Mouse (Mus musculus) erythroblast, embryonic 14.5 days (primary cell): ENCODE results near the gene Crybb3. TPM values are rescaled to one million over a fixed set of nuclear protein-coding genes. Genes with fewer than 3 reads are reported as not detected.

Experiments
- H3K27me3 ChIP-seq: 2 replicates; pipeline ENCODE4 v1.6.1; 2012; ENCODE audit warnings: inconsistent platforms; ENCODE audit not compliant: control insufficient read depth
- H3K36me3 ChIP-seq: 2 replicates; pipeline ENCODE4 v1.6.1; 2012; ENCODE audit warnings: mild to moderate bottlenecking, inconsistent platforms; ENCODE audit not compliant: control insufficient read depth
- H3K4me1 ChIP-seq: 2 replicates; pipeline ENCODE4 v1.6.1; 2012; ENCODE audit warnings: inconsistent platforms; ENCODE audit not compliant: control insufficient read depth
- H3K4me3 ChIP-seq: replicated peaks from 2 replicates; pipeline ENCODE3; 2012; ENCODE audit warnings: moderate library complexity, mild to moderate bottlenecking, inconsistent platforms
- H3K9me3 ChIP-seq: 2 replicates; pipeline ENCODE4 v1.6.1; 2012; ENCODE audit warnings: low read length, inconsistent platforms, mixed read lengths; ENCODE audit not compliant: control insufficient read depth
- GATA1 ChIP-seq: IDR thresholded peaks from 2 replicates; pipeline ENCODE4 v1.6.1; 2012; ENCODE audit warnings: low read length, inconsistent platforms, mixed read lengths
- TAL1 ChIP-seq: IDR thresholded peaks from 3 replicates; pipeline ENCODE4 v1.6.1; 2012; ENCODE audit warnings: low read length, inconsistent platforms, mixed read lengths
- polyA plus RNA-seq: library from polyadenylated mRNA; stranded (reverse); fragments of >175 nt; gene quantifications from 2 replicates; pipeline ENCODE4 v1.2.3, GENCODE M21; 2012

Crybb3 gene
- polyA plus RNA-seq, 1 experiment = not detected

DNA sequence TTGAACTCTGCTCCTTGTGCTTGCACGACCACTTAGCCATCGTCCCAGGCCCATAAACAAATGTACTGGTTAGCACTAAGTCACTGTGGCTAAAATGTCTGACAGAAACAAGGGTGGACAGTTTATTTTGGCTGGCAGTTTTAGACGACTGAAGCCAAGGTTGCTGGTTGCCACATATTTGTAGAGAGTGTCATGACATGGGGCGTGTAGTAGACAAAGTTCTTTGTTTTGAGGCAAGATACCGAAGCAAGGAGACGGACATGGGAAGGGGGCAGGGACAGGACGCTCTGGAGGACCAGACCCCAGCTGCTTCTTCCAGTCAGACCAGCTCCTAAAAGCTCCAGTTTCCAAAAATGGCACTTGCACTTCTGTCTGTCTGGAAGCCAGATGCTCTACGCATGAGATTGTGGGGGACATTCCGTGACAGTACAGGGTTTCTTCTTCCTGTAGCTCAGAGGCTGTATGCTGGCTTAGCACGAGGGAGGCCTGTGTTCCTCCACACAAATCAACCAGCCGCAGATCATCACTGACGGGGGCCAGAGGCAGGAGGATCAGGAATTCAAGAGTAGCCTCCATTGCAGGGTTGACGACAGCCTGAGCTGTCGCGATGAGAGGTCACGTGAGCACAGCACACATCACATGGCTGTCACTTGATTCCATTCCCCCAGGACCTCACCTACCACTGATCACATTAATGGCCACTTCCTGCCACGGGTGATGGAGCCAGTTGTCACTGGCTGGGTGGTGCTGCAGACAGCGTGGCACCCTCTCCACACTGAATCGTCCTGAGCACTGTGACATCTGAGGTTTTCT, 1.2 kb upstream of the Crybb3 start:
- H3K27me3 ChIP-seq = no peaks in the 10 kb centered on the region
- H3K4me1 ChIP-seq = peaks cover 2% of the 10 kb centered on the region
- H3K36me3 ChIP-seq = no peaks in the 10 kb centered on the region
- TF ChIP-seq TAL1 (no peak), GATA1 (no peak)
- peaks cover 5% of the 10 kb centered on the region for H3K9me3 ChIP-seq
- H3K4me3 ChIP-seq = no peak overlapping the region

DNA sequence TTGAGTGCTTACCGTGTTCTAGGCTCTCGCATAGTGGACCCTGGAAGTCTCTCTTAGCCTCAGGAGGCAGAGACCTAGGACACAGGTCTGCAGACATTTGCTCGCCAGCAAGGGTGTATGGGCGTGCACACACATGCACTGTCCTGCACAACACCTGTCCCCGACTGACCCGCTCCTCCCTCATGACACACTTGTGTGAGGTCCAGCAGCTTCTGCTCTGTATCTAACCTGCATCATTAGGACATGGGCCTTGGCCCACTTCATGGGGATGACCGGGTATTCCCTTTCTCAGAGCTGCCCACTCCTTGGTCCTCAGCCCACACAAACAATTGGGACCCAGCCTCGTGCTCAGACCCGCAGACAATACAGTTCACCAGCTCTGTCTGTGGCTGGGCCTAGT, 364 bp downstream of the Crybb3 start:
- H3K4me3 ChIP-seq = no peak overlapping the region

DNA sequence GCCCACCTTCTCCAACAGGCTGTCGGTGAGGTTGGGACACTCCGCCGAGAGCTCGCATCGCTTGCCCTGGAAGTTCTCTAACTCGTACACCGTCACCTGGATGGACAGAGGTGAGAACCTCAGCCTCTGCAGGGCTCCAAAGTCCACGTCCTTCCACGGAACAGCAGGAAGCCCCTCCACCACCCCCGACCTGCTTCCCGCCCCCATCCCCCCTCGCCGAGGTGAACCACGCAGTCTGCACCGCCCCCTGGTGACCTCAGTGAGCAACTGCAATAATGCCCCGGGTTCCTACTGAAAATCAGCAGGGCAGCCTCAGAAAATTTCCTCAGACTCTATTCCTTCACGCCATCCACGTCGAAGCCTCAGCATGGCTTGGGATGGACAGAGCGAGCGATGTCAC, 1.6 kb downstream of the Crybb3 start:
- Histone ChIP-seq H3K36me3 (no peaks in the 10 kb centered on the region), H3K4me1 (peaks cover 2% of the 10 kb centered on the region), H3K9me3 (peaks cover 5% of the 10 kb centered on the region), H3K27me3 (no peaks in the 10 kb centered on the region; the same call in 1 of the 2 replicates), H3K4me3 (no peak overlapping the region)
- TF ChIP-seq TAL1 (no peak), GATA1 (no peak)

More for the DNA sequence above, 364 bp downstream of the Crybb3 start:
- no peaks in the 10 kb centered on the region for H3K36me3 ChIP-seq
- H3K9me3 ChIP-seq = peaks cover 5% of the 10 kb centered on the region
- H3K27me3 ChIP-seq = no peaks in the 10 kb centered on the region
- peaks cover 2% of the 10 kb centered on the region for H3K4me1 ChIP-seq
- no peak for TF ChIP-seq TAL1
- TF ChIP-seq GATA1 = no peak

- Histone ChIP-seq H3K4me3 (no peak overlapping the region), H3K36me3 (no peaks in the 10 kb centered on the region), H3K4me1 (no peaks in the 10 kb centered on the region), H3K27me3 (no peaks in the 10 kb centered on the region; the same call in 1 of the 2 replicates), H3K9me3 (no peaks in the 10 kb centered on the region)
- TF ChIP-seq TAL1 = no peak
Observed at GRCm38 (mm10) chr5:113078686-113079085, 2.7 kb downstream of the Crybb3 start.

- no peaks in the 10 kb centered on the region for H3K27me3 ChIP-seq
- H3K36me3 ChIP-seq = no peaks in the 10 kb centered on the region
- H3K4me1 ChIP-seq = no peaks in the 10 kb centered on the region
- H3K9me3 ChIP-seq = no peaks in the 10 kb centered on the region
- TF ChIP-seq GATA1 = no peak
- TF ChIP-seq TAL1 = no peak
- H3K4me3 ChIP-seq = no peak within 1 kb of the TSS
Observed at GRCm38 (mm10) chr5:113070017-113070416, 11.4 kb downstream of the Crybb3 start, which contains the start of gene Crybb2. Gene Crybb2, minus strand, starts transcription at chr5:113070117.

- Histone ChIP-seq H3K9me3 (no peaks in the 10 kb centered on the region; the same call in 1 of the 2 replicates), H3K27me3 (no peaks in the 10 kb centered on the region), H3K4me3 (no peak overlapping the region)
Observed at GRCm38 (mm10) chr5:113054308-113054707, 27.1 kb downstream of the Crybb3 start.

GRCm38 (mm10) chr5:113050581-113051185, 30.7 kb downstream of the Crybb3 start:
- Histone ChIP-seq H3K9me3 (no peaks in the 10 kb centered on the region; the same call in 1 of the 2 replicates), H3K4me1 (no peaks in the 10 kb centered on the region)

More at GRCm38 (mm10) chr5:113054308-113054707, 27.1 kb downstream of the Crybb3 start:
- Histone ChIP-seq H3K36me3 (no peaks in the 10 kb centered on the region), H3K4me1 (no peaks in the 10 kb centered on the region)
- TF ChIP-seq GATA1 = no peak
- TF ChIP-seq TAL1 = no peak

GRCm38 (mm10) chr5:113049876-113050275, 31.5 kb downstream of the Crybb3 start:
- Histone ChIP-seq H3K27me3 (no peaks in the 10 kb centered on the region), H3K9me3 (no peaks in the 10 kb centered on the region; the same call in 1 of the 2 replicates), H3K4me1 (no peaks in the 10 kb centered on the region), H3K4me3 (no peak overlapping the region), H3K36me3 (no peaks in the 10 kb centered on the region)
- no peak for TF ChIP-seq TAL1
- no peak for TF ChIP-seq GATA1

More at GRCm38 (mm10) chr5:113050581-113051185, 30.7 kb downstream of the Crybb3 start:
- TF ChIP-seq GATA1 (no peak), TAL1 (no peak)
- Histone ChIP-seq H3K36me3 (no peaks in the 10 kb centered on the region), H3K27me3 (no peaks in the 10 kb centered on the region), H3K4me3 (no peak overlapping the region)

- H3K9me3 ChIP-seq = no peaks in the 10 kb centered on the region
- no peaks in the 10 kb centered on the region for H3K4me1 ChIP-seq
- TF ChIP-seq TAL1 (no peak), GATA1 (no peak)
- H3K36me3 ChIP-seq = no peaks in the 10 kb centered on the region
- H3K27me3 ChIP-seq = no peaks in the 10 kb centered on the region
- H3K4me3 ChIP-seq = no peak overlapping the region
Observed at GRCm38 (mm10) chr5:113045511-113046273, 35.7 kb downstream of the Crybb3 start.
